Mouse (Mus musculus): ENCODE results near the gene Gm7030.

Gene Gm7030

GRCm38 (mm10) chr17:36060829-36061228 lies 68.4 kb downstream of the Gm7030 start:
- H3K36me3 ChIP-seq (ENCODE audit: insufficient read depth, low read length): no peaks in the 10 kb centered on the region
- peaks cover 55% of the 10 kb centered on the region for H3K27me3 ChIP-seq (ENCODE audit: insufficient read depth, low read length)
- peaks cover 16% of the 10 kb centered on the region for H3K9me3 ChIP-seq (ENCODE audit: low read length)
- no peaks in the 10 kb centered on the region; the same call in 1 of the 2 replicates for H3K4me1 ChIP-seq (replicated peaks; ENCODE audit: low read depth, low read length)
- no peak overlapping the region for H3K4me3 ChIP-seq (replicated peaks; ENCODE audit: low read length)
- TF ChIP-seq POU5F1 (IDR thresholded peaks at IDR 0.05; ENCODE audit: borderline replicate concordance, low read length) (no peak), CTCF (conservative IDR thresholded peaks at IDR 0.05; ENCODE audit: low read length) (peak; percentile 87)
